Mouse (Mus musculus) embryonic facial prominence, embryonic 12.5 days (tissue): Measurements from ENCODE around the gene Kcnip1. TPM values are rescaled to one million over a fixed set of nuclear protein-coding genes. Genes with fewer than 3 reads are reported as not detected.

ENCODE experiments used
- ATAC-seq: fragments of 200-750 bp; cut with Nextera tagmentation; 2 replicates; pipeline ENCODE4 v1.8.0; 2017; ENCODE audit not compliant: insufficient number of reproducible peaks, insufficient read depth, low FRiP score, low TSS enrichment
- H3K27ac ChIP-seq: fragments of 300-500 bp; sonication (generic); 2 replicates; pipeline ENCODE4 v1.5.1; 2016; ENCODE audit warnings: mild to moderate bottlenecking
- H3K27me3 ChIP-seq: fragments of 300-500 bp; sonication (generic); 2 replicates; pipeline ENCODE4 v1.6.1; 2016; ENCODE audit warnings: mild to moderate bottlenecking, moderate library complexity
- H3K36me3 ChIP-seq: fragments of 300-500 bp; sonication (generic); 2 replicates; pipeline ENCODE4 v1.6.1; 2016; ENCODE audit warnings: mild to moderate bottlenecking
- H3K4me1 ChIP-seq: fragments of 300-500 bp; sonication (generic); 2 replicates; pipeline ENCODE4 v1.6.1; 2016
- H3K4me2 ChIP-seq: fragments of 300-500 bp; sonication (generic); replicated peaks from 2 replicates; pipeline ENCODE4 v1.6.1; 2016; ENCODE audit warnings: mild to moderate bottlenecking, moderate library complexity
- H3K4me3 ChIP-seq: fragments of 300-500 bp; sonication (generic); 2 replicates; pipeline ENCODE4 v1.5.1; 2016; ENCODE audit warnings: mild to moderate bottlenecking
- H3K9ac ChIP-seq: fragments of 300-500 bp; sonication (generic); 2 replicates; pipeline ENCODE4 v1.6.1; 2016; ENCODE audit warnings: mild to moderate bottlenecking, moderate library complexity
- H3K9me3 ChIP-seq: fragments of 300-500 bp; sonication (generic); 2 replicates; pipeline ENCODE4 v1.6.1; 2016; ENCODE audit warnings: mild to moderate bottlenecking, moderate library complexity
- WGBS: fragments of 180-500 bp; shearing (Covaris S2); methylation state at CpG from one replicate; pipeline ENCODE4 v1.1.7; 2016; 5-methylcytosine and 5-hydroxymethylcytosine counted together
- polyA plus RNA-seq: library from polyadenylated mRNA; unstranded; fragments of >200 nt; fragmentation: Nextera tagmentation; extraction: Ambion mirVana; gene quantifications from 2 replicates; pipeline ENCODE4 v1.2.1, GENCODE M21; 2016

The Kcnip1 gene
- polyA plus RNA-seq, 1 experiment from 2014 or later: 5.8 TPM

DNA sequence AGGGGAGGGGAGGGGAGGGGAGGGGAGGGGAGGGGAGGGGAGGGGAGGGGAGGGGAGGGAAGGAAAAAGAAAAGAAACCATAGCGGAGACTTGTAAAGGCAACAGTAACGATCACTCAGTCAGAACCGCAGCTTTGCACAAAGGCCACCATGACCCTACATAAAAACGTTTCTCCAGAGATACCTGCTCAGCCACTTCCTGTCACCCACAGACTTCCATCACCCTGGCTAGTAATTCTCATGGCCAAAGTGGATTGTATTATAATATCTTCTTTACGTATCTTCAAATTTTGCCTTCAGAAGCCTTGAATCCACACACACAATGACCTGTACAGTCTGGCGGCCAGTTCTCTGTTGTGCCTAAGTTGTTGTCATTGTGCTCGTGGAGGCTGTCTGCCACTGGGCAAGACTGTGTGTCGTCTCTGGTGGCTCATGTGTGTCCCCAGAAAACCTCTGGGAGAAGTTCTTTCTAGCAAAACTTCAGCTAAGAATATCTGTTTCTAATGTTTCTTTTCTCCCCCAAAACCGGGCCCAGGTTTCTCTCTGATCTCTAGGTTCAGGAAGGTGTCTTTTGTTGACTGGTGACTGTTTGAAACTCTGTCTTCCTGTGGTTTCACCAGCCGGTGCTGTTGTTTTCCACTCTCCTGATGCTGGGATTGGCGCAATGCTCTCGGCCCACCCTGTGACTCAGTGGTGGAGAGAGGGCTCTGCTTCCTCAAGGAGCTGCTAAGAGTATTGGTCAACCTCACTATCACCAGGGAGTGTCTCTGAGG is 16.6 kb upstream of the Kcnip1 start:
- Histone ChIP-seq H3K4me2 (no peak overlapping the region), H3K36me3 (no peaks in the 10 kb centered on the region), H3K9me3 (no peaks in the 10 kb centered on the region), H3K27me3 (no peaks in the 10 kb centered on the region), H3K4me1 (no peaks in the 10 kb centered on the region), H3K27ac (no peak overlapping the region), H3K4me3 (no peak overlapping the region), H3K9ac (no peak overlapping the region)
- no peak for ATAC-seq
- WGBS: 83% methylated on average over 12 of the region's 12 CpGs

DNA sequence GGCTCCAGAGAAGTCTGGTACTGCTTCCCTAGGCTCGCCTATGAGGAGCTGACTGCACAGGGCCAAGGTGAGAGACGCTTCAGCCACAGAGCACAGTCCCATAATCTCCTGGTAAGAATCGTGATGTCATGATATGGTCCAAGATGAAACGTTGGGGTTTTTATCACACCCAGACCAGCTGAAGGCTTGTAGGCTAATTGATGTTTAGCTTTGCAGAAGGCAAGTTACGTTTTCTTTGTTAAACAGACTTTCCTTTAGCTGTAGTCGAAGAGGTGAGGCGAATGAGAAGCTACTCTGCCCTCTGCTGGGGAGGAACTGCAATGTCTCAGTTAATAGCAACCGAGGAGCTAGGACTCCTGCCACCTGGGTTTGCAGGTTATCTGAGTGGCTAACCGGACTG is 15.8 kb upstream of the Kcnip1 start:
- H3K27ac ChIP-seq: no peak overlapping the region
- no peaks in the 10 kb centered on the region for H3K9me3 ChIP-seq
- WGBS: 44% methylated on average over 9 of the region's 9 CpGs
- H3K36me3 ChIP-seq: no peaks in the 10 kb centered on the region
- no peak overlapping the region for H3K9ac ChIP-seq
- no peak overlapping the region for H3K4me2 ChIP-seq
- no peaks in the 10 kb centered on the region for H3K4me1 ChIP-seq
- H3K4me3 ChIP-seq: no peak overlapping the region
- ATAC-seq: no peak
- H3K27me3 ChIP-seq: no peaks in the 10 kb centered on the region

DNA sequence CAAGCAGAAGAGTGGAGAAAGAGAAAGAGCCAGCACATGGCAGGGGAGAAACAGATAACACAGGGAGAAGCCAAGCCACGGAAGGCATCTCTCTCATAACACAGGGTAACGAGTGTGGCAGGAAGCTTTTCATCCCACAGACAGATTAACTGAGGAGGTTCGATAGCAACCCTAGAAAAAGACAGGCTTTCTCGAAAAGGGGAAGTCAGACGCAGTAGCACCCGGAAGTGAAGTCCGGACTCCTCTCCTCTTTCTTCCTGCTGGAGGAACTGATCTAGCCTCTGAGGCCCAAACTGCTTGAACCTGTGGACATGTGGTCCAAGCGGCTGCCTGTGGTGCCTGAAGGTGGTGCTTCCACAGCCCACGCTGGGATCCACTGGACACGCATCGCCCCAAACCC is 15.3 kb upstream of the Kcnip1 start:
- 84% methylated on average over 11 of the region's 11 CpGs for WGBS
- no peaks in the 10 kb centered on the region for H3K27me3 ChIP-seq
- ATAC-seq: no peak
- no peaks in the 10 kb centered on the region for H3K9me3 ChIP-seq
- no peaks in the 10 kb centered on the region for H3K4me1 ChIP-seq
- H3K27ac ChIP-seq: no peak overlapping the region
- no peak overlapping the region for H3K9ac ChIP-seq
- no peak overlapping the region for H3K4me3 ChIP-seq
- no peak overlapping the region for H3K4me2 ChIP-seq
- H3K36me3 ChIP-seq: no peaks in the 10 kb centered on the region

DNA sequence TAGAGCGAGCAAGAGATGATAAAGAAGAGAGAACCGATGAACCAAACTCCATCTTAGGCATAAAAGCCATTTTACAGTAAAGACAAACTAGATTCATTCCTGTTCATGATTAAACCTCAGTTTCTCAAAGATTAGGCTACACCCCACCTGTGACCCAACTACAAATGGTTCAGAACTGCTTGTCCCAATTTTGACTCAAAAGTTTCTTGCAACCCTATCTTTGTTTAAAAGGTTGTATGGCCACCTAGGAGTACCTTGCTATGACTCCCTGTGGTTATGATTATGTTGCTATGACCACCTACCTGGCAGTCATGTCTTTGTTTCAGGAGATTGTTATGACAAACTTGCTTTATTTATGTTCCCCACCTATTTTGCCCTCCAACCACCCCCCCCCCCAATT is 14.7 kb upstream of the Kcnip1 start:
- Histone ChIP-seq H3K4me3 (no peak overlapping the region), H3K9me3 (no peaks in the 10 kb centered on the region), H3K27ac (no peak overlapping the region), H3K4me2 (no peak overlapping the region), H3K27me3 (no peaks in the 10 kb centered on the region), H3K36me3 (no peaks in the 10 kb centered on the region), H3K4me1 (no peaks in the 10 kb centered on the region), H3K9ac (no peak overlapping the region)
- ATAC-seq: no peak
- WGBS: 93% methylated on average over 2 of the region's 2 CpGs

DNA sequence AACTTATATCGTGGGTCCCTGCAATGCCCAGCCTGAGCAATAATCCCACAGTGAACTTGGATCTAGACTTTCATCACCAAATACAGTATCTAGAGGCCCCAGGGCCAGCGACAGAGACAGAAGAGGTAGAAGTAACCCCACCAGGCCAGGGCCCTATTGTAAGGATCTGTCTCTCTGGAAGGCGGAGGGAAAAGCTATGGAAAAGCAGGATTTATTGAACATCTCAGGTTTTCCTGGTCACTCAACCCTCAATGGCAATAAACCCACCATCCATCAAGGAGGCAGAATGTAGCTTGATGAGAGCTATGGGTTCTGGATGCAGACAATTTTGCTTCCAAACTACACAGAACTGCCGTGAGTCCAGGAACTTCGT is 9.6 kb upstream of the Kcnip1 start:
- Histone ChIP-seq H3K4me1 (no peaks in the 10 kb centered on the region), H3K36me3 (no peaks in the 10 kb centered on the region), H3K4me3 (no peak overlapping the region), H3K4me2 (no peak overlapping the region), H3K9ac (no peak overlapping the region), H3K9me3 (no peaks in the 10 kb centered on the region), H3K27ac (no peak overlapping the region), H3K27me3 (no peaks in the 10 kb centered on the region)
- WGBS: 76% methylated on average over 5 of the region's 5 CpGs
- ATAC-seq: no peak

DNA sequence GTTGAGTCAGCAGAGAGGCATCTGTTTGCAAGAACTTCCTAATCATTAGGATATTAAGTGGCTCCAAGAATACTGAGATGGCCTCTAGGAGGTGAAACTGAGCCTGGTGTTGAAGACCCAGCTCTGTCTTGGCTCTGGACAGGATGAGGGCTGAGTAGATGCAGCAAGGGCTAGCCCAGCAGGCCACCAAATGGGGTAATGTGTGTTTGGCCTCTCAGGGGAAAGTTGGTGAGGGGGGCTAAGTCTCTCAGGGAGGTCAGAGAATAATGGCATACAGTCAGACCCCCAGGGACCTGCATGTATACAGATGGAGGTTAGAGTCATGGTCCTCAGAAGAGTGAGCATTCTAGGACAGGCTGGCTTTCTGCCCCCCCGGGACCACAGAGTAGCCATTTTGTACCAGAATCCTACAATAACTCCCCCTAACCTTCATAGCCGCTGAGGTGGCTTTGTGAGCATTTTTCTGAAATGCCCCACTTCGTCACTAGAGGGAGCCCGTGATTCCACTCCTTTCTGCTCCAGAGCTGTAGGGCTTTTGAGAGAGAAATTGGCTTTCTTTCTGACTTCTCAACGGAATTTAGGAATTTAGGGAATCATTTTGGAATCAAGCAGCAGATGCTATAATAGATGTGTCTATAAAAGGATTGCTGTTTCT is 9.1 kb upstream of the Kcnip1 start:
- no peaks in the 10 kb centered on the region for H3K27me3 ChIP-seq
- no peaks in the 10 kb centered on the region for H3K4me1 ChIP-seq
- H3K9ac ChIP-seq: no peak overlapping the region
- no peak overlapping the region for H3K4me2 ChIP-seq
- no peaks in the 10 kb centered on the region for H3K36me3 ChIP-seq
- ATAC-seq: no peak
- 8% methylated on average over 5 of the region's 5 CpGs for WGBS
- H3K4me3 ChIP-seq: no peak overlapping the region
- no peak overlapping the region for H3K27ac ChIP-seq
- H3K9me3 ChIP-seq: no peaks in the 10 kb centered on the region

DNA sequence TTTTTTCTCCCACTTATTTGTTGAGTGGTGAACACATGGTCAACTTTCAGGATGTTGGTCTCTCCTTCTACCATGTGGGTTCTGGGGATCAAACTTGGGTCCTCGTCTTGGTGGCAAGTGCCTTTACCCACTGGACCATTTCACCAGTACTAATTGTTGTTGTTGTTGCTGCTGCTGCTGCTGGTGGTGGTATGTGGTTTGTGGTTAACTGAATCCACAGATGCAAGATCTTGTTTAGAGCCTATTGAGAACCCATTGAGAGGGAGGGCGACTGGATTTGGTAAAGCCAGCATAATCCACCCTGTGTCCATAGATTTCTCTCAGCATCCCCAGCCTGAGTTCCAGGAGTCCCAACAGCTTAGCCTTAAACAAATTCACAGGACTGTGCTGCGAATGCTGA is 7.5 kb upstream of the Kcnip1 start:
- no peak for ATAC-seq
- WGBS: 75% methylated on average over 3 of the region's 3 CpGs

DNA sequence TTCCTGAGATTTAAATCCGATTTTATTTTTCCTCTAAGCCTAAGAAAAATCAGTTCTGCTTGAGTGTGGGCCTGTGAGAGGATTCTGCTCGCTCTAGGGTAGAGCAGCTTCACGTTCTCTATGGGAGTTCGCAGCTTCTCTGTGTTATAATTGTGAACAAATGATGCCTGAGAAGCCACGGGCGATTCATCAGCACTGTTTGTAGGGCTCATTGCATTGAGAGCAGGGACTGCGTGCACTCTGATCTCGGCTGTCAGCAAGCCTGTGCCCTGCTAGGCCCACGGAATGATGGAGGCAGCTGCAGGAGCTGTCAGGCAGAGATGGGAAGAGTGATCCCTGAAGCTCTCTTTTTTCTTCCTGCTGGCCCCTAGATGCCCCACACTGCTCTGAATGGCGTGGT is 5.3 kb upstream of the Kcnip1 start:
- 0 out of 2 replicates have a peak, but pooled peaks cover 3% of the 10 kb centered on the region for H3K27me3 ChIP-seq
- H3K4me2 ChIP-seq: no peak overlapping the region
- H3K9me3 ChIP-seq: no peaks in the 10 kb centered on the region
- no peak overlapping the region for H3K27ac ChIP-seq
- no peak overlapping the region for H3K9ac ChIP-seq
- no peak for ATAC-seq
- H3K4me3 ChIP-seq: no peak overlapping the region
- no peaks in the 10 kb centered on the region for H3K36me3 ChIP-seq
- H3K4me1 ChIP-seq: peaks cover 1% of the 10 kb centered on the region
- 50% methylated on average over 10 of the region's 10 CpGs for WGBS

More for the DNA sequence above, 7.5 kb upstream of the Kcnip1 start:
- no peaks in the 10 kb centered on the region for H3K4me1 ChIP-seq
- H3K36me3 ChIP-seq: no peaks in the 10 kb centered on the region
- no peak overlapping the region for H3K27ac ChIP-seq
- H3K9ac ChIP-seq: no peak overlapping the region
- H3K4me3 ChIP-seq: no peak overlapping the region
- no peaks in the 10 kb centered on the region for H3K27me3 ChIP-seq
- H3K9me3 ChIP-seq: no peaks in the 10 kb centered on the region
- H3K4me2 ChIP-seq: no peak overlapping the region

DNA sequence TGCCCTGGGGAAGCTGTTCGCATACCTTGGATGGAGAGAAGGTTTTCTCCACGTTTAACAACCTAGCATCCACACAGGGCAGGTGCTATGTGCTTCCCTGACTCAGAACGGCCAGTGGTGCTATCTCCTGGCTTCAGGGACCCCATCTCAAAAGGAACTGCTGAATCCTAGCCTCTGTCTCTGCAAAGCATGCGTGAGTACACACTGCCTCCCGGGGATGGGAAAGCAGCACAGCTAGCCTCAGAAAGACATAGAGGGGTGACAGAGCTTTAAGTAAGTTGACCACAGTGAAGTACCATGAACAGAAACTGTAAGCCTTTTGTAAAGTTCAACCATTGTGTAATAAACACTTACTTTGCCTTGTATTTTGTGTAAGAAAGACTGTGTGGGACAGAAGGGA is 544 bp upstream of the Kcnip1 start:
- H3K4me1 ChIP-seq: peaks cover 10% of the 10 kb centered on the region
- no peak overlapping the region for H3K9ac ChIP-seq
- 59% methylated on average over 5 of the region's 5 CpGs for WGBS
- peak overlapping the region; percentile 35; the same call in 1 of the 2 replicates for H3K4me2 ChIP-seq
- H3K9me3 ChIP-seq: no peaks in the 10 kb centered on the region
- no peak overlapping the region for H3K27ac ChIP-seq
- peaks cover 10% of the 10 kb centered on the region; the same call in 1 of the 2 replicates for H3K27me3 ChIP-seq
- H3K4me3 ChIP-seq: no peak overlapping the region
- H3K36me3 ChIP-seq: no peaks in the 10 kb centered on the region
- no peak for ATAC-seq

DNA sequence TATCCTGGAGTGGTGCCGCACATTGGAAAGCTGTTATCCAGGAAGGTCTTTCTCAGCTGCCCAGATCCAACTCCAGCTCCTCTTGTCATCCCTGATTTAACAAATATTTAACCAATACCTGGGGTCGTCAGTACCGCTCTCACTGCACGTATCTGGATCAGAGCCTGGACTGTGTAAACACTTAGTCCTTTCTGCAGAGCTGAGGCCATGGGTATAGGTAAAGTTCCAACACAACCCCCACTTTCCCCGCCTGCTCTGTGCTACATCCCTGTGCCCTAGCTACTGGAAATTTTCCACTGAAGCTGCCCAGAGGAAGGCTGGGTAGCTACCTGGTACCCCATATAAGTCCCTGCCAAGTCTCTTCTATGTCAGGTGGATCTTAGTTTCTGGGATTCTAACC is 3.0 kb downstream of the Kcnip1 start:
- no peak overlapping the region for H3K27ac ChIP-seq
- H3K27me3 ChIP-seq: peaks cover 10% of the 10 kb centered on the region; the same call in 1 of the 2 replicates
- no peaks in the 10 kb centered on the region for H3K9me3 ChIP-seq
- H3K4me3 ChIP-seq: no peak overlapping the region
- no peak overlapping the region for H3K9ac ChIP-seq
- 85% methylated on average over 5 of the region's 5 CpGs for WGBS
- peaks cover 10% of the 10 kb centered on the region for H3K4me1 ChIP-seq
- ATAC-seq: no peak
- H3K36me3 ChIP-seq: no peaks in the 10 kb centered on the region
- H3K4me2 ChIP-seq: no peak overlapping the region

DNA sequence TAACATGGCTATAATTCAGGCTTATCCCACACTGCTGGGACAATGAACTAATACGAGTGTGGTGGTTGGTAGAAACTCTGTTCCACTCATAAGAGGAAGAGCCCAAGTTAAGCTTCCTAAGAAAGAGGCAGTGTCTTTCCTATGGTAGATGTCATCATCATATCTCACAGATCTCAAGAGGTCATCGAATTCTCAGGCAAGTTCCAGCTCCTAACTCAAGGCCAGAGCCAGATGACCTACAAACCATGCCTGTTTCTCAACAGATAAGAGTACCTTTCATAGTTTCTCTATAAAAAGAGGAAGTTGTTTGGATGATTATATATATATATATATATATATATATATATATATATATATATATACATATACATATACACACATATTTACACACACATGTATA is 6.4 kb downstream of the Kcnip1 start:
- no peak overlapping the region for H3K27ac ChIP-seq
- no peaks in the 10 kb centered on the region for H3K4me1 ChIP-seq
- 83% methylated on average over 2 of the region's 2 CpGs for WGBS
- no peak overlapping the region for H3K9ac ChIP-seq
- H3K27me3 ChIP-seq: no peaks in the 10 kb centered on the region
- no peak overlapping the region for H3K4me2 ChIP-seq
- H3K9me3 ChIP-seq: no peaks in the 10 kb centered on the region
- H3K36me3 ChIP-seq: no peaks in the 10 kb centered on the region
- ATAC-seq: no peak
- H3K4me3 ChIP-seq: no peak overlapping the region

DNA sequence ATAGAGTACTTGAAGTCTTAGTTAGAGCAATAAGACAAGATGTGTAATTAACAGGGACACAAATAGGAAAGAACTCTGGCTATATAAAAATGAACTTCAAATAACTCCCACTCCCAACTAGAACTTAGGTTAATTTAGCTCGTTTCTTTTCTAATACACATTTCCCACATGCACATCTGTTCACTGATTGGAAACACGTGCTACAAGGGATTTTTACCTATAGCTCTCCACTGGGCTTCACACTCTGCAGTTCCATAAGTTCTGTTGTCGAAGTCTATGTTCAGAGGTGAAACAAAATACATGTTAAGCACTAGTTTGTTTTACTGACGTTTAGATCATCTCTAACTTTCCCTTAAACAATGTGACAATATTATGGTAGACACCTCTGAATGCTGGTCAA is 12.8 kb downstream of the Kcnip1 start:
- no peak overlapping the region for H3K27ac ChIP-seq
- no peak overlapping the region for H3K9ac ChIP-seq
- no peak for ATAC-seq
- no peak overlapping the region for H3K4me2 ChIP-seq
- H3K4me3 ChIP-seq: no peak overlapping the region
- H3K4me1 ChIP-seq: no peaks in the 10 kb centered on the region
- WGBS: 44% methylated on average over 4 of the region's 4 CpGs
- H3K36me3 ChIP-seq: no peaks in the 10 kb centered on the region
- H3K9me3 ChIP-seq: no peaks in the 10 kb centered on the region
- H3K27me3 ChIP-seq: no peaks in the 10 kb centered on the region
